Mouse (Mus musculus) frontal cortex, adult 2 months (tissue): ENCODE results near the gene Pex14. TPM values are rescaled to one million over a fixed set of nuclear protein-coding genes. Genes with fewer than 3 reads are reported as not detected.

Experiments used
- DNase-seq, 2 experiments: peaks; one replicate each; pipeline ENCODE4 v3.0.0; 2022; ENCODE audit warnings: low spot score in 1 of 2; ENCODE audit errors: extremely low spot score in 1 of 2
- polyA plus RNA-seq: library from polyadenylated mRNA; depleted of rRNA; stranded (reverse); fragments of >200 nt; gene quantifications from 2 replicates; pipeline ENCODE4 v1.2.3, GENCODE M21; 2012; rRNA removed

The Pex14 gene
- polyA plus RNA-seq, 1 experiment = 42.5 TPM

DNA sequence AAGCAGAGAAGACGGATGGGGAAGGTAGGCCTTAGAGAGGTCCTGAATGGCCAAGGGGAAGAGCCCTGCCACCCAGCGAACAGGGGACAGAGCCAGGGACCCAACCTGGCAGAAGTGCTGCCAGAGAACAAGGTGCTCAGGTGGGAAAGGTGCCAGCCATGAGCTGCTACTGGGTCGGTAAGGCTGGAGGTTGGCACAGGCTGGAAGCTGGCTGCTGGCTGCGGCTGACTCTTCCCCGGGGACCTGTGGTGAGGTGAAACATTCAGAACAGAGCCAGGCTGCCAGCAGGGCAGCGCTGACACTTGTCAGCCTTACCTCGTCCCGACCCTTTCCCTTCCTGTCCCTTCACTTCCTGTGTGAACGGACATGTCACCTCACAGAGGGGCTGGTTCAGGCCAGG, 171.4 kb downstream of the Pex14 start:
- no peak for DNase-seq

GRCm38 (mm10) chr4:148926459-148926858, 173.2 kb downstream of the Pex14 start:
- no peak for DNase-seq

GRCm38 (mm10) chr4:148925589-148926359, 173.9 kb downstream of the Pex14 start:
- DNase-seq = no peak

DNA sequence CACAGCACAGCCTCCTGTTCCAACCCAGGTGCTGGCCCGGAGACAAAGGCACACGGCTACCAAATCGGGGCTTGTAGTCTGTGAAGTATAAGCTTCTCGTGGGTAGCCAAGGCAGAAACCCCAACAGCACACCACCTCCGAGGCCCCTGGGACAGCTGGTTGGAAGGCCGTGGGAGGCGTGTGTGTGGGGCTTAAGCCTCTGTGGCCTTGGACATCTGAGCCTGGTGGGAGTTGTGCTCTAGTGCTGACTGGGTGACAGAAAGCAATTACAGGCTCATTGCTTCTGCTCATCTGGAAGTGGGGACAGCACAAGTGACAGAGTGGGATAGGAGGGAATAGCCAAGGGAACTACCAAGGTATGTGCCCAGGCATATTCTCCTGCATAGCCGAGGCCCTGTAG, 175.7 kb downstream of the Pex14 start:
- DNase-seq = no peak

GRCm38 (mm10) chr4:148923414-148923813, 176.3 kb downstream of the Pex14 start:
- DNase-seq = no peak

GRCm38 (mm10) chr4:148922221-148922700, 177.4 kb downstream of the Pex14 start:
- no peak for DNase-seq

DNA sequence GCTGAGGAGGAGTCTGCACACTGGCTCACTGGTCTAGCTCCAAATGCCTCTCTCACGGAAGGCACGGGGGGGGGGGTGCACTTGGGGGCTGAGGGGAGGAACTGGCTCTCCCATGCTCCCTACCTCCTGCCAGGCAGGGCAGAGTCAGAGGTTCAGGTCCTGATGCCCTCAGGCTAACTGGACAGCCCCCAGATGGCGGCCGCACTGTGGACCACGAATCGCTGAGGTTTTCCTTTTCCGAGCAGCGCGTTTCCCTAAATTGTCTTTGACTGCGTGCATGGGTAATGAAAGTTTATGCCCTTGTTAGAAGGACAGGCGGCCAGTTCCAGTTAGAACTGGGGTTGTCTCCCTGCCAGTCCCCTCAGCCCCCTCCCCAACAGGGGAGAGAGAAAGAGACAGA, 179.1 kb downstream of the Pex14 start:
- no peak for DNase-seq

- no peak for DNase-seq
These were observed 180.8 kb downstream of the Pex14 start for GRCm38 (mm10) chr4:148918707-148919447.

- no peak for DNase-seq
These were observed 183.8 kb downstream of the Pex14 start for GRCm38 (mm10) chr4:148915849-148916248.

DNA sequence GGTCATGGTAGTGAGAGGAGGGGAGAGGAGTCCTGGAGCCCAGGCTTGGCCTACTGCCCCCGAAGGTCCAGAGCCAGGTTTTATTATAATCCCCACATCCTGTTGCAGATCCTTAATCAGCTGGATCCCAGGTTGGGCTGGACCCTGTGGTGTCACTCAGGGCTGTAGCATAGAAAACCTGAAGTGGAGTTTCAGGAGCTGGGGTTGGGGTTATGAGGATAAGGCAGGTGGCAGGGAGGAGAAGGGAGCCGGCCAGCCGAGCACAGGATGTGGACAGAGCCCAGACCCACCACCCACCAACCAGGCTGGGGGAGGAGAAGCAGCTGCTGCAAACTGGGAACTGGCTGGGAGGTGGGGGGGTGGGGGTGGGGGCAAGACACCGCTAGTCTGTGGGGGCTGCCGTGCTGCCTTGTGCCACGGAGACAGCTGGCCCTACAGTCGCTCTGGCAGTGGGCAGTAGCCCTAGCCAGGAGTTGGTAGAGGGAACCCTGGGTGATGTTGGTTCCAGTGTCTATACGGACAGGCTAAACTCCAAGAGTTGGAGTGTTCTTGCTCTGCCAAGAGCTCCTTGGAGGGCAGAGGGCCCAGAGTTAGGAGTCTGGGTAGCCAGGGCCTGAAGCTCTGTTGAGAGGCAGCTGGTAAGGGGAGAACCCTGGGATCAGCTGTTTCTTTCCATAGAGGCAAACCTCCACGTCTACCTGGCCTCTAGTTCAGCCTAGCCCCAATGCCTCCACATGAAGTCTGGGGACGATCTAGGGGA, 184.6 kb downstream of the Pex14 start:
- peak in 1 of 2 experiments; percentile 7 for DNase-seq

- no peak for DNase-seq
These were observed 186.7 kb downstream of the Pex14 start for GRCm38 (mm10) chr4:148912826-148913590.

DNA sequence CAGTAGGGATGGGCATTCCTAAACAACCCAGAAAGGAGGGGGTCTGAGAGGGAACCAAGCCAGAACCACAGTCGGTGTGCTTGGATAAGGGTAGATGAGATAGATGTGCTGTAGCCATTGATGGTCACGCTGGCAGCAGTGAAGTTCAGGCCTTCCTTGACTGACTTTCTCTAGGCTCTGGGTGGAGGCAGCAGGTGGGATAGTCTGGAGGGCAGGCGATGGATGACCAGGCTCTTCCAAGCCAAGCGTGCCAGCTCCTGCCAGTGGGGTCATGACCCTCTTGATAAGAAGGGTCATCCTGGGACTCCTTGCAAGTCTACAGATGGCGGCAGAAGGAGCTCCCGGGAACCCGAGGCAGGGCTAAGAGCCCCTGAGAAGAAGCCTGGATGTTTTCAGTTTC, 187.5 kb downstream of the Pex14 start:
- no peak for DNase-seq

Other genes with a start within 250 kb of the Pex14 start
- gene Dffa, start 4.3 kb upstream of the Pex14 start, polyA plus RNA-seq = 47.6 and 49.2 TPM in 2 replicates
- gene Cort, start 26.9 kb upstream of the Pex14 start, polyA plus RNA-seq = 9.8 and 12.3 TPM in 2 replicates
- 6.7 TPM in 2 replicates for gene Cenps, start 37.8 kb upstream of the Pex14 start, polyA plus RNA-seq
- 52.5 and 53.9 TPM in 2 replicates for gene Pgd, start 66.9 kb upstream of the Pex14 start, polyA plus RNA-seq
- 150 and 188 TPM in 2 replicates for gene Kif1b, start 207.8 kb upstream of the Pex14 start, polyA plus RNA-seq